Mouse (Mus musculus): ENCODE data around the gene AC140267.1. TPM values are rescaled to one million over a fixed set of nuclear protein-coding genes. Genes with fewer than 3 reads are reported as not detected.

The AC140267.1 gene
- total and polyA plus RNA-seq, 2 experiments from 2014 or later: not detected

DNA sequence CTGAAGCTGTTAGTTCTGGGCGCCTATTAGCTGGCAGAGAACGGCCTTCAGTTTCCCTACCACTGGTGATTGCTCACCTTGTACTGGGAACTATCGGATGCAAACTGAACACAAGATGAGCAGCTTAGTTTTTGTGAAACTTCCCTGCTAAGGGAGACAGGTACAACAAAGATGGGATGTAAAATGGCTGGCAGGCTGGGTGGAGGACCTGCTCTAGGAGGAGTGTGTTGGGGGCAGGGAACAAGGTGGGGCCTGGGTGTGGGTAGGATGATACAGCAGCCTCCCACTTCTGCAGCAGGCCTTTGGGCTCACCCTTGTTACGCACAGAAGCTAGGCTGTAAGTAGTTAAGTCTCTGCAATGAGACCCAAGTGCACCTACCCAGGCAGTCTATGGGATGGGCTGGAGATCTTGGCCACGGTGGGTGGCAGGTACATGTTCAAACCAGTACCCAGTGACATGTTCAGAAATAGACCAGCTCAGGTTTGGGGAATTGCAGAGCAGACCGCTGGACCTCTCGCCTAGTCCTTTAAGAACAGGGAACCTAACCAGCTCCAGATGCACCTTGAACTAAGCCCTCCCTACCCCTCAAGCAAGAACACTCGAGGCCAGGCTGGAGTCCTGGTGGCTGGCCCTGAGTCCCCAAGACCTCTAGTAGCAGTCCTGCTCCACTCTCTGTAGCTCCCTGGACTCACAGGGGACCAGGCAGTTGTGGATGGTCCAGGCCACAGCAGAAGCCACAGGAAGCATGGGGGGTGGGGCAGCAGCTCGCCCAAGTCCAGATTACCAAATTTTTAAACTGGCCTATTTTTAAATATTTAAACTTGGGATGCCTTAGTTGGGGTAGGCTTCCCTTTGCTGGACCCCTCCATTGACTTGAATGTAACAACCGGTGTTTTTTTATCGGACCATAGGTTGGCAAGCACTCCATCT is 22.9 kb downstream of the AC140267.1 start:
- peak overlapping the region; percentile 50 for H3K27ac ChIP-seq (ENCODE audit: low read depth)
- no peak for ATAC-seq (ENCODE audit: insufficient read depth, low read depth)
- TF ChIP-seq CTCF (IDR thresholded peaks at IDR 0.05; ENCODE audit: low read depth) (no peak), EP300 (IDR thresholded peaks at IDR 0.05; ENCODE audit: low read depth) (no peak)
- peaks cover 25% of the 10 kb centered on the region; the same call in 1 of the 2 replicates for H3K4me1 ChIP-seq (ENCODE audit: control insufficient read depth, insufficient read depth)
- no peak overlapping the region for H3K4me2 ChIP-seq (ENCODE audit: low read depth, low read length)
- H3K27me3 ChIP-seq (ENCODE audit: control insufficient read depth, insufficient read depth, low read length): no peaks in the 10 kb centered on the region
- no peak overlapping the region for H3K4me3 ChIP-seq (ENCODE audit: low read depth, low read length)
- H3K9me3 ChIP-seq (replicated peaks; ENCODE audit: control insufficient read depth, low read length): no peaks in the 10 kb centered on the region
- 44% methylated on average over 11 of the region's 11 CpGs for WGBS
- DNase-seq (ENCODE audit: low spot score): no peak
- no peak overlapping the region for H3K9ac ChIP-seq (replicated peaks; ENCODE audit: low read depth, low read length)
- H3K36me3 ChIP-seq (replicated peaks; ENCODE audit: control insufficient read depth, insufficient read depth, low read length): peaks cover 34% of the 10 kb centered on the region

- Histone ChIP-seq H3K9me3 (replicated peaks; ENCODE audit: control insufficient read depth, low read length) (no peaks in the 10 kb centered on the region), H3K27ac (ENCODE audit: low read depth) (peak overlapping the region; percentile 7), H3K4me3 (ENCODE audit: low read depth, low read length) (no peak overlapping the region), H3K4me2 (ENCODE audit: low read depth, low read length) (no peak overlapping the region), H3K4me1 (ENCODE audit: control insufficient read depth, insufficient read depth) (peaks cover 20% of the 10 kb centered on the region; the same call in 1 of the 2 replicates), H3K9ac (replicated peaks; ENCODE audit: low read depth, low read length) (no peak overlapping the region), H3K27me3 (ENCODE audit: control insufficient read depth, insufficient read depth, low read length) (no peaks in the 10 kb centered on the region), H3K36me3 (replicated peaks; ENCODE audit: control insufficient read depth, insufficient read depth, low read length) (peaks cover 34% of the 10 kb centered on the region)
- TF ChIP-seq CTCF (IDR thresholded peaks at IDR 0.05; ENCODE audit: low read depth): no peak
- ATAC-seq (ENCODE audit: insufficient read depth, low read depth): no peak
- no peak for DNase-seq (ENCODE audit: low spot score)
- WGBS: 67% methylated on average over 8 of the region's 8 CpGs
Observed at GRCm38 (mm10) chr15:80259406-80260045, 23.9 kb downstream of the AC140267.1 start.

DNA sequence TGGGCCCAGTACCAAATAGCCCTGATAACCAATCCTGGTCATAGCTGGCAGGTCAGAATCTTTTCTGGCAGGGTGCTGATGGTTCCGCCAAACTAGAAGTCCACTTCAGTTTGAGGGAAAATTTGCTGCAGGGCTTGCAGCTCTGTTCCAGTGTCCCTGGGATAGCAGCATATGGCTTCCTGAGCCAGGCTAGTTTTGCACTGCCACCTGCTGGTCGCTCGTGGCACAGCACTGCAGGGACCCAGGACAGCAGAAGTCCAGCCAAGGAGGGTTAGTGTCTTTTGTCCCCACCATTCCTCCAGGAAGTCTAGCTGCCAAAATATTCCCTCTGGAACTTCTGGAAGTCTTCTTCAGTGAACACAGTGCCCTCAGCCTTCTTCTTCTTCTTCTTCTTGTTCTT is 25.0 kb downstream of the AC140267.1 start:
- H3K9ac ChIP-seq (replicated peaks; ENCODE audit: low read depth, low read length): no peak overlapping the region
- H3K4me1 ChIP-seq (ENCODE audit: control insufficient read depth, insufficient read depth): peaks cover 21% of the 10 kb centered on the region; the same call in 1 of the 2 replicates
- TF ChIP-seq CTCF (IDR thresholded peaks at IDR 0.05; ENCODE audit: low read depth): peak; percentile 97
- no peak for TF ChIP-seq EP300 (IDR thresholded peaks at IDR 0.05; ENCODE audit: low read depth)
- H3K27me3 ChIP-seq (ENCODE audit: control insufficient read depth, insufficient read depth, low read length): no peaks in the 10 kb centered on the region
- no peak overlapping the region for H3K27ac ChIP-seq (ENCODE audit: low read depth)
- peaks cover 34% of the 10 kb centered on the region for H3K36me3 ChIP-seq (replicated peaks; ENCODE audit: control insufficient read depth, insufficient read depth, low read length)
- peak; percentile 70 for DNase-seq (ENCODE audit: low spot score)
- ATAC-seq (ENCODE audit: insufficient read depth, low read depth): no peak
- no peaks in the 10 kb centered on the region for H3K9me3 ChIP-seq (replicated peaks; ENCODE audit: control insufficient read depth, low read length)
- no peak overlapping the region for H3K4me2 ChIP-seq (ENCODE audit: low read depth, low read length)
- 21% methylated on average over 3 of the region's 3 CpGs for WGBS
- H3K4me3 ChIP-seq (ENCODE audit: low read depth, low read length): no peak overlapping the region

DNA sequence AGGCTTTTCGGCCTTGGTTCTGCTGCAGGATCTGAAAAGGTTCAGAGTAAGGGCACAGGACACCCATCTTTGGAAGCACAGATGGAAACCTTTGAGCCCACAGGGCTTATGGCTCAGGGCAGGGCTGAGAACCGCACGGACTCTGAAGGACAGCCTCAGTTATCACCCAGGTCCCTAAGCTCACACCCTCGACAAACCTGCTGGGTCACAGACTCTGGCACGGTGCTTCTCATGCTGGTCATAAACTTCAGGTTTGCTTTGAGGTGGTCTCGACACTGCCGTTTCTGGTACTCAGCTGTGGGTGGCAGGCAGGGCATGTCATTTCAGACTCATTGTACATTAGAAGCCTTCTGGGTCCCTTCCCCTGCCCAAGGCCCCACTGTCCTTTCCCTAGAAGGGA is 25.5 kb downstream of the AC140267.1 start:
- DNase-seq (ENCODE audit: low spot score) (no peak), ATAC-seq (ENCODE audit: insufficient read depth, low read depth) (no peak)
- Histone ChIP-seq H3K27ac (ENCODE audit: low read depth) (no peak overlapping the region), H3K4me1 (ENCODE audit: control insufficient read depth, insufficient read depth) (peaks cover 21% of the 10 kb centered on the region; the same call in 1 of the 2 replicates), H3K4me2 (ENCODE audit: low read depth, low read length) (no peak overlapping the region), H3K4me3 (ENCODE audit: low read depth, low read length) (no peak overlapping the region), H3K9ac (replicated peaks; ENCODE audit: low read depth, low read length) (no peak overlapping the region), H3K9me3 (replicated peaks; ENCODE audit: control insufficient read depth, low read length) (no peaks in the 10 kb centered on the region), H3K27me3 (ENCODE audit: control insufficient read depth, insufficient read depth, low read length) (no peaks in the 10 kb centered on the region), H3K36me3 (replicated peaks; ENCODE audit: control insufficient read depth, insufficient read depth, low read length) (peaks cover 33% of the 10 kb centered on the region)
- TF ChIP-seq EP300 (IDR thresholded peaks at IDR 0.05; ENCODE audit: low read depth) (no peak), CTCF (IDR thresholded peaks at IDR 0.05; ENCODE audit: low read depth) (no peak)
- 77% methylated on average over 7 of the region's 7 CpGs for WGBS

DNA sequence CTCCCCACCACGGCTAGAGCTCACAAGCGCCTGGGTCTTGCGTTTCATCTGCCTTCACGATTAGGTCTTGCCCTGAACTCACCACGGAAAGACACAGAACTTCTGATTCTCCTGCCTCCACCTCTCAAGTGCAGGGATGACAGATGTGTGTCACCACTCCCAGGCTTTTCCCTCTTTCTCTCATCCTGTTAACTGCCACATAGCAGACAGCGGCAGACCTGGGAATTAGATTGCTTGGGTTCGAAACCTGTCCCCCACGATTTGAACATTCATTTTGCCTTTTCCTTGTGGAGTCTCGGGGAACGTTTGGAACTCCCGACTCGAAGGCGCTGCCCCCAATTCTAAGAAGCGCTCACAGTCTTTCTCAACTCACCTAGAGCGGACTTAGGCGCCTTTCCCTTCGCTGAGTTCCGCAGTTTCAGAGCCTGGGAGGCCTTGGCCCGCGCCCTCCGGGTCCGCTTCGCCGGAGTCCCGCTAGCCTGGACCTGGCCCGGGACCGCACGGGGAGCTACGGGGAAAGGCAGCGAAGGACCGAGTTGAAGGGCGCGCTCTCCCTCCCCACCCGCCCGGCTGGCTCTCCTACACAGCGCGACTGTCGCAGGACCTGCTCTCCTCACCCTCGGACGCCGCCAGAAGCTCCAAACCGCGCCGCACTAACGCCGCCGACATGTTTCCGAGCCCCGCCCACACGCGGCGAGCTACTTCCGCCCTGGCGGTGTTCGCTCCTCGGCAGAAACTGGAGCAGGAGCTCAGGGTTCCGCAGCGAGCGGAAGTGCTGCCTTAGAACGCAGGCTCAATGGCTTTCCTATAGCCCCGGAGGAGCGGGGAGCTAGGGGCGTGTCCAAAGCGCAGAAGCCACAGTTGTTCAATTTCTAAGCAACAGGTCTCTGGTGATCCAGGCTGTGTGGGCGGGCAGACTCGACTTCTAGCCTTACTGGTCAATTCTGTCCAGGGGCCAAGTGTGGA is 28.3 kb downstream of the AC140267.1 start, which contains the start of gene Rps19bp1:
Rps19bp1 (minus strand) TSS at position 706 of the 966 bp plus-strand sequence.
- whole genome bisulfite sequencing: 1% methylated on average over 66 of the region's 66 CpGs
- Histone ChIP-seq H3K4me2 (ENCODE audit: low read depth, low read length) (peak within 1 kb of the TSS; percentile 69), H3K36me3 (replicated peaks; ENCODE audit: control insufficient read depth, insufficient read depth, low read length) (peaks cover 13% of the 10 kb centered on the region), H3K9ac (replicated peaks; ENCODE audit: low read depth, low read length) (peak within 1 kb of the TSS; percentile 73), H3K9me3 (replicated peaks; ENCODE audit: control insufficient read depth, low read length) (no peaks in the 10 kb centered on the region), H3K27ac (ENCODE audit: low read depth) (peak within 1 kb of the TSS; percentile 73), H3K27me3 (ENCODE audit: control insufficient read depth, insufficient read depth, low read length) (no peaks in the 10 kb centered on the region), H3K4me1 (ENCODE audit: control insufficient read depth, insufficient read depth) (peaks cover 11% of the 10 kb centered on the region; the same call in 1 of the 2 replicates), H3K4me3 (ENCODE audit: low read depth, low read length) (peak within 1 kb of the TSS; percentile 65)
- ATAC-seq (ENCODE audit: insufficient read depth, low read depth) (peak; percentile 89), DNase-seq (ENCODE audit: low spot score) (peak; percentile 89)
- TF ChIP-seq EP300 (IDR thresholded peaks at IDR 0.05; ENCODE audit: low read depth): 0 out of 2 replicates have a peak, but pooled peaks have one; percentile 11
- TF ChIP-seq CTCF (IDR thresholded peaks at IDR 0.05; ENCODE audit: low read depth): no peak

Data from heart, postnatal 0 days (tissue).